Mouse (Mus musculus): ENCODE measurements around the gene Polh.

GRCm38 (mm10) chr17:46161179-46161578 is 41.3 kb downstream of the Polh start:
- TF ChIP-seq CTCF (IDR thresholded peaks at IDR 0.05; ENCODE audit: borderline replicate concordance, control insufficient read depth, extremely low read depth, insufficient read depth, low read length, poor library complexity): no peak
- no peak for TF ChIP-seq POLR2A (IDR thresholded peaks at IDR 0.05; ENCODE audit: control insufficient read depth, extremely low read depth, insufficient read depth, low read length, poor library complexity)

All from thymus, adult 2 months (tissue).